Mouse (Mus musculus) G1E (cell line): ENCODE measurements around the gene C1qtnf1.

Source experiments
- CTCF ChIP-seq: IDR thresholded peaks from 2 replicates; pipeline ENCODE4 v1.5.1; 2012; ENCODE audit warnings: low read depth, low read length, inconsistent platforms, mixed read lengths
- GATA1 ChIP-seq: IDR thresholded peaks from 2 replicates; pipeline ENCODE4 v1.6.1; 2012; ENCODE audit warnings: borderline replicate concordance, low read length, inconsistent platforms, mixed read lengths
- GATA2 ChIP-seq: IDR thresholded peaks from 2 replicates; pipeline ENCODE4 v1.6.1; 2012; ENCODE audit warnings: low read depth, low read length, inconsistent platforms, borderline replicate concordance
- POLR2AphosphoS5 ChIP-seq: IDR thresholded peaks from 2 replicates; pipeline ENCODE4 v1.6.1; 2012; ENCODE audit warnings: low read depth, low read length, inconsistent platforms; ENCODE audit not compliant: insufficient replicate concordance
- TAL1 ChIP-seq: conservative IDR thresholded peaks from 2 replicates; pipeline ENCODE4 v1.6.1; 2012; ENCODE audit warnings: low read depth, low read length, inconsistent platforms, mixed read lengths

DNA sequence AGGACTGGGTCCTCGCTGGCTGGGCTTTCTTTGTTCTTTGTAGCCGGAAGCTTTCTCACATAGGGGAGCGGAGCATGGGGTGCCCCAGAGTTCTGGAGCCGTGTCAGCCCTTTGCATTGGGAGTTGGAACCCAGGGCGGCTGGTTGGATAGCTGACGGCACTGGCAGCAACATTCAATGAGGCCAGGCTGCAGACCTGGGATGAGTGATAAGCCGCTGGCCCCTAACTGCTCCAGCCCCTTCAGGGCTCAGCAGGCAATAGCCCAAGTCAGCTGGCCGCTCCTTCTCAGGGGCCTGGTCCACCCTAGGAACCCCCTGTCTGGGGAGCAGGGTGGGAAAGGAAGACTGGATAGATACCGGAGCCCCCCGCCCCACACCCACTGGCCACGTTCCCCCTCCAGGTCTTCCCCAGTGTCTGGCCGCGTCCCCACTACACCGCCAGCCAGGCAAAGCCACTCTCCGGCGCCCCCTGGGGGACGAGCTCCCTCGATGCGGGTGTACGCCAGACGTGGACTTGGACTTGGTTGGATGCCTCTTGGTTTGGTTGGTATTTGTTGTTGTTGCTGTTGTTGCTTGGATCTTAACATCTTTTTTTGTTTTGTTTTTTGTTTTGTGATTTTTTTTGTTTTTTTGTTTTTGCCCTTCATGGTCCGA is 62.7 kb downstream of the C1qtnf1 start:
- TF ChIP-seq CTCF (no peak), TAL1 (no peak), GATA1 (no peak), GATA2 (no peak), POLR2AphosphoS5 (no peak)
